Mouse (Mus musculus) spleen, postnatal 4 days (tissue): ENCODE measurements around the gene Cnot4.
A peak's percentile ranks its signal among the peaks of the same experiment; 100 is the strongest.

ENCODE experiments used
- DNase-seq, 2 experiments: peaks; one replicate each; pipeline ENCODE4 v3.0.0; 2022; ENCODE audit warnings: low spot score in 2 of 2

Gene Cnot4

GRCm38 (mm10) chr6:35033341-35033740 lies 100.2 kb downstream of the Cnot4 start:
- DNase-seq: no peak

- DNase-seq: no peak
These were observed 100.8 kb downstream of the Cnot4 start for GRCm38 (mm10) chr6:35032704-35033103.

GRCm38 (mm10) chr6:35030811-35031210 lies 102.7 kb downstream of the Cnot4 start:
- no peak for DNase-seq

DNA sequence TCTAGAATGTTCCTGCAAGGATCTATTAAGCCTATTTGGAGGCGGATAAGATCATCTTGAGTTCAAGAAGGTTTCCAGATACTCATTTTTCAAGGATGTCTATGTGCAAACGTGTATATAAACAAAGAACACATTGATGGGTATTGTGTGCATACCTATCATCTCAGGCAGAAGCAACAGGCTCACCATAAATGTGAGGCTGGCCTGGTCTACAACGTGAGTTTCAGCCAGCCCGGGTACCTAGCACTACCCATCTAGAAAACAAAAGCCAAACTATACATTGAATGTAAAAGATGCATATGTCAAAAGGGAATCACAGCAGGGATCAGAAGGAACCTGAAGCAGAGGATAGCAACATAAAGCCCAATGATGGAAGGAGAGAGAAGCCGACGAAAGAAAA lies 103.3 kb downstream of the Cnot4 start:
- DNase-seq: no peak

GRCm38 (mm10) chr6:35028023-35028422 lies 105.5 kb downstream of the Cnot4 start:
- no peak for DNase-seq

DNA sequence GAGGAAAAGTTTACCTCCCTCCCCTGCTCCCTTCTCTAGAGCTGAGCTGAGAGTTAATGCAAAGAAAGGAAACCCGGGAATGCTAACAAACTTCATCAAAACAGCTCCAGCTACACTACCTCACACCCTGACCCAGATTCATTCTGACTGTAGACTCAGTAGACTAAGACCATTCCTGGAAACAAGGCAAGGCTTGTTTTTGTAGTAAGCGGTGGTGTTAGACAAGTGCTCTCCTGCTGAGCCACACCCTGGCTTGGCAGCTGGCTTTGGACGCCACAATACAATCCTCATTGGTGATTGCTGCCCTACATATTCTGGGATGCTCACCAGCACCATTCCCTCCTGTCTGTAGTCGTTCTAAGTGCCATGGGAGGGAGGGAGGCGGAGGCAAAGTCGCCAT lies 106.3 kb downstream of the Cnot4 start:
- DNase-seq: no peak

GRCm38 (mm10) chr6:35016624-35017023 lies 116.9 kb downstream of the Cnot4 start:
- no peak for DNase-seq

- DNase-seq: no peak
These were observed 121.6 kb downstream of the Cnot4 start for GRCm38 (mm10) chr6:35011953-35012352.

GRCm38 (mm10) chr6:35010705-35011104 lies 122.8 kb downstream of the Cnot4 start:
- DNase-seq: no peak

- no peak for DNase-seq
These were observed 131.3 kb downstream of the Cnot4 start for GRCm38 (mm10) chr6:35002261-35002669.

- no peak for DNase-seq
These were observed 134.4 kb downstream of the Cnot4 start for GRCm38 (mm10) chr6:34999101-34999500.

DNA sequence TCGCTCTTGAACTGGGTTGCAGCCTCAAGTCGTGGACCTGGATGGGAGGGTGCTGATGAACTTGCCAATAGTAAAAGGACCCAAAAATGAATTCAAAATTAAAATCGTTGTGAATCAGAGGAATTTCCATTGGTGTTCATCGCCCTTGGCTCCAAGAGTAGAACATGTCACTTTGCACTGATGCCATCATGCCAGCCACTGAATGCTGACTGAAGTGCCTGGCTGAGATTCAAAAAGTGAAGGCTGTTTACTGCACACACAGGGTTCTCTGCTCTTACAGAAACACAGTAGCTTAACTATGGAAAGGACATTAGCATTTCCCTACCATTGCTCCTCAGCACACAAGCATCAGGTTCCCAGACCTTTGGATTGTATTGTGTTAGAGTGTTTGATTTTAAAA lies 137.0 kb downstream of the Cnot4 start:
- no peak for DNase-seq

DNA sequence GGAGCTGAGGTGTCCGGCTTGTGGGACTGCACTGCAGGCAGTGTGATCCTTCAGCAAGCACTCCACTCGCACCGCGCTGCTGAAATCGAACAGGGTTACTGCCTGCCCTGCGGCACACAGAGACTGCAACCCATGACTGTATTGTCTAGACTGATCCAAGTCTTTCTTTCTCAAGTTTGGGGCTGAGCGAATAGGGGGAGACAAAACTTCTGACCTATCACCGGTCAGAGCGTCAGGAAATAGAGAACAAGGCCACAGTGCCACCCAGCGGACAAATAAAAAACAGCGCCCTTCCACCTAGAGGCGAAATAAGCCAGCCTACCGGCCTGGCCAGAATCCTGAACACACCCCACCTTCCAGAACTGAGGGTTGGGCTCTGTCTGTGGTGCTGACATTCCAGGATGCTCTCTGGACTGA lies 138.3 kb downstream of the Cnot4 start:
- peak; percentile 75 to 89 for DNase-seq

DNA sequence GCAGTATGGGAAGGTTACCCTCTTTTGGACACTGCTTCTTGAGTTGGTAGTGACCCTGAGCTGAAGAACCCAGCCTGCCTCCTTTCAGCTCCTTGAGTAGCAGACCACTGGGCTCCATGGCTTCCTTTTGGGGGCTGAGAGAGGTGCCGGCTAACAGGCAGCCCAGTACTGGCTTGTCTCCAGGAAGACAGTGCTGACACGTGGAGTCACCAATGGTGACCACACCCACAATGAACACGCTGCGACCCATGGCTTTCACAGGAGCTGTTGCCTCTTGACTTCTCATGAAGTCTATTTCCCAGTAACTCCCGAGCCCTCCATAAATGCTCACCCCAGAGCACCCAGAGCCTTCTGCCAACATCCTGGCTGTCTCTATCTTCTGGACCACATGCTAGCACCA lies 138.8 kb downstream of the Cnot4 start:
- no peak for DNase-seq

DNA sequence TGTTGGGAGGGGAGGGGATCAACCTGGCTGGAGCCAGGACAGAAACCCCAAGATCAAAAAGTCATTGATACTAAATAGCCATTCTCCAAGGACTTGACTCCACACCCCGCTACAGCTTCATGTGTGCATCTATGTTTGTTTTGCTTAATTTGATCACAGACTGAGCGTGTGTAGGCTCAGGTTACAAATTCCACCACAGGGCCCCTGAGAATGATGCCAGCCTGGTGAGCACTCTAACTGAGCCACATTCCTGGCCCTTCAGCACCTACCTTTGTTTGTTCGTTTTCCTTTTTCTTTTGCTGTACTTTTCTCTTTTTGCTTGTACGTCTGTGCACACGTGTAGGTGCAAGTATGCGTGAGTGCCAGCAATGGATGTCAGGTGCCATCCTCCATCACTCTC lies 144.3 kb downstream of the Cnot4 start:
- no peak for DNase-seq

DNA sequence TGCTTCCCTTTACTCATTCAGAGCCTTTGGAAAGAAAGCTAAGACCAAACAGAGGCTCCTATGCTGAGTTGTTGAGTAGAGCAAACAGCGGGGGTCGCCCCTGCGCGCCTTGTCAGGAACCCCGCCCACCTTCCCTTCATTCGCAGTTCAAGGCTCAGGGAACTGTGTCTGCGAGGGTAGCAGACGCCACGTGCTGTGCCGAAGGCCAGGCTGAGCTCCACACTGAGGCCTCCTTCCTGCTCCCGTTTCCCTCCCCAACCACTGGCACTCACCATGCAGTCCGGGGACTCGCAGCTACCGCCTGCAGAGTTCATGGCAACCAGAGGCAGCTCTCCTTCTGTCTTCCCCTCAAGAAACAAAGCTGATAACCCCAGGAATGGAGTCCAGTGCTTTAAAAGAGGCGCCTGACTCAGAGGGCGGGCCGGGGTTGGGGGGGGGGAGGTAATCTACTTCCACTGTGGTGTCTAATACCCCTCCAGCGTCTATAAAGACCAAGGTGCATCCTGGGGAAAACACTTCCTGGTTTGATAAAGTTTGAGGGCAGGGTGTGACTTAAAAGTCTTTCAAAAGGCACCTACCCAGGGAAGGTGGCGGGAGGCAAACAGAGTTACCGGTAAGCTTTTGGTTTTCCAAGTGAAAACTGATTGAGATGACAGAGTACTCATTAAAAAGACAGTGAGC lies 145.3 kb downstream of the Cnot4 start, which contains the start of gene Slc23a4:
Gene Slc23a4, minus strand, starts transcription at position 324 of the 681 bp plus-strand sequence.
- no peak for DNase-seq

DNA sequence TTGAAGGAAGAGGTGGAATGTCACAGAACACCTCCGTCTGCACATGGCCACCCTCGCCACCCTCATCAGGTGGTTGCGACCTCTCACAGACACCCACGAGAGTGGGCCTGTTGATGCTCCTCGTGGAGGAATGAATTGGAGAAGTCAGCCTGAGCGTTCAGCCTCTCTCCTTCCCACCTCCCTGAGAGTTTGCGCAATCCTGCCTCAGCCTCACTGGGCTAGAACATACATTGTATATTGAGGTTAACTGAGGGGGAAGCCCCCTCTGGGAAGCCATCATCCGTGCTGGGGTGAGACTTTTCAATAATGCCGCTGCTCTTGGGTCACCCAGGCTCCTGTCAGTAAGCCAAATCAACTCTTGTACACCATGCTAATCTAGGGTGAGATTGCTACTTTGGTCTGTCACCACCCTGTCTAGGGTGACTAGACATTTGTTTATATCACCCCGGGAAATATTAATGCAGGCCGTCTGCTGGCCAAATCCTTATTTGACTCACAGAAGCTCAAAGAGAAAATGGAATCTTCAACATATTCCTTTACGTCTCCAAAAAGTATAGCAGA lies 146.4 kb downstream of the Cnot4 start:
- no peak for DNase-seq

- DNase-seq: no peak
These were observed 152.9 kb downstream of the Cnot4 start for GRCm38 (mm10) chr6:34980661-34981060.

DNA sequence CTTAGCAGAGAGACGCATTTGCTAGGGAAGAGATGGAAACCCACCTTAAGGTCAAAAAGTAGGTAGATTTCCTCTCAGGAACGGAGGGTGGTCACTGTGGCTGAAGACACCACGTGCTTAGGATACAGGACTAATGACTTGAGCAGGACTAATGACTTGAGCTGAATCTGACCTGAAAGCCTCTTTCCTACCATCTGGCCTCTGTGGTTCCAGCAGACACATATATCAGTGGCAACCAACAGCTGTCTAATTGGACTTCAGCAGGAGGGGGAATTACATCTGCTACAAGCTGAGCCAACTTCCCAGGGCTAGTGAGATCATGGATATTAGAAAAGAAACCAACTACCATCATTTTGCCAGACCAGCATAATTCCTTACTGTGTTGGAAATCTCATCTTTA lies 154.2 kb downstream of the Cnot4 start:
- no peak for DNase-seq
